Mouse (Mus musculus) thymus, adult 2 months (tissue): ENCODE results near the gene Dpp6. TPM values are rescaled to one million over a fixed set of nuclear protein-coding genes. Genes with fewer than 3 reads are reported as not detected.

ENCODE experiments used
- DNase-seq: peaks from one replicate; pipeline ENCODE4 v3.0.0; 2021
- H3K27ac ChIP-seq: fragments of 200-500 bp; 2 replicates; pipeline ENCODE4 v1.5.1; 2012; ENCODE audit warnings: low read length, control low read depth; ENCODE audit not compliant: control insufficient read depth, insufficient read depth
- H3K27me3 ChIP-seq: fragments of 200-500 bp; 2 replicates; pipeline ENCODE4 v1.6.1; 2012; ENCODE audit warnings: mild to moderate bottlenecking, low read length, moderate library complexity, mixed read lengths; ENCODE audit not compliant: control insufficient read depth, insufficient read depth
- H3K36me3 ChIP-seq: fragments of 200-500 bp; 2 replicates; pipeline ENCODE4 v1.6.1; 2012; ENCODE audit warnings: mild to moderate bottlenecking, low read length, moderate library complexity; ENCODE audit not compliant: control insufficient read depth, insufficient read depth
- H3K4me1 ChIP-seq: fragments of 200-500 bp; replicated peaks from 2 replicates; pipeline ENCODE4 v1.6.1; 2012; ENCODE audit warnings: low read length; ENCODE audit not compliant: control insufficient read depth, insufficient read depth
- H3K4me3 ChIP-seq: fragments of 200-500 bp; 2 replicates; pipeline ENCODE4 v1.5.1; 2012; ENCODE audit warnings: mild to moderate bottlenecking, low read length, control low read depth, moderate library complexity; ENCODE audit not compliant: control insufficient read depth, insufficient read depth
- CTCF ChIP-seq: fragments of 200-500 bp; IDR thresholded peaks from 2 replicates; pipeline ENCODE4 v1.5.1; 2012; ENCODE audit warnings: mild to moderate bottlenecking, control low read depth, low read length, moderate library complexity, borderline replicate concordance; ENCODE audit not compliant: control insufficient read depth, poor library complexity, insufficient read depth; ENCODE audit errors: extremely low read depth
- POLR2A ChIP-seq: fragments of 200-500 bp; IDR thresholded peaks from 2 replicates; pipeline ENCODE4 v1.6.1; 2012; ENCODE audit warnings: mild to moderate bottlenecking, low read length, control low read depth, moderate library complexity; ENCODE audit not compliant: control insufficient read depth, poor library complexity, insufficient read depth; ENCODE audit errors: extremely low read depth
- WGBS: fragments of 180-500 bp; shearing (Covaris S2); methylation state at CpG from one replicate; pipeline ENCODE4 v1.1.7; 2018; 5-methylcytosine and 5-hydroxymethylcytosine counted together
- polyA plus RNA-seq: library from polyadenylated mRNA; depleted of rRNA; stranded (reverse); fragments of >200 nt; gene quantifications from 2 replicates; pipeline ENCODE4 v1.2.3, GENCODE M21; 2012

Gene Dpp6
- polyA plus RNA-seq, 1 experiment = 4.8 TPM

- Histone ChIP-seq H3K4me3 (no peak overlapping the region), H3K36me3 (peaks cover 36% of the 10 kb centered on the region), H3K27me3 (no peaks in the 10 kb centered on the region), H3K27ac (no peak overlapping the region), H3K4me1 (no peaks in the 10 kb centered on the region)
- TF ChIP-seq POLR2A (no peak), CTCF (no peak)
- WGBS = 94% methylated on average over 5 of the region's 5 CpGs
- no peak for DNase-seq
Measured at GRCm38 (mm10) chr5:27767948-27768347, 950.9 kb downstream of the Dpp6 start.
